Mouse (Mus musculus) liver, embryonic 14 days (tissue): ENCODE results near the gene Olfr1153. TPM values are rescaled to one million over a fixed set of nuclear protein-coding genes. Genes with fewer than 3 reads are reported as not detected.

Experiments used
- polyA plus RNA-seq: library from polyadenylated mRNA; depleted of rRNA; stranded (reverse); fragments of >200 nt; gene quantifications from 2 replicates; pipeline ENCODE4 v1.2.3, GENCODE M21; 2012; rRNA removed

Olfr1153 gene
- polyA plus RNA-seq, result not detected in 2 replicates

GRCm38 (mm10) chr2:87894662-87895061 is at the start of gene Olfr1153:
Gene Olfr1153 (plus strand): TSS chr2:87894962.

GRCm38 (mm10) chr2:87855562-87855961 is 39.2 kb upstream of the Olfr1153 start, which contains the start of gene Olfr1151:
Gene Olfr1151 (plus strand): TSS chr2:87855862.

GRCm38 (mm10) chr2:87866192-87866591 is 28.6 kb upstream of the Olfr1153 start, which contains the start of gene Olfr1152:
Gene Olfr1152 (plus strand): TSS chr2:87866492.

GRCm38 (mm10) chr2:87905066-87905465 is 10.3 kb downstream of the Olfr1153 start, which contains the start of gene Olfr1154:
Gene Olfr1154 (minus strand): TSS chr2:87905166.

GRCm38 (mm10) chr2:87945037-87945436 is 50.3 kb downstream of the Olfr1153 start, which contains the start of gene Olfr1155:
Gene Olfr1155 (minus strand): TSS chr2:87945137.

Other genes starting within 250 kb of the Olfr1153 start
- not detected in 2 replicates for gene Olfr1133, start 247.6 kb upstream of the Olfr1153 start, polyA plus RNA-seq
- gene Olfr1134, start 236.5 kb upstream of the Olfr1153 start, polyA plus RNA-seq, result not detected in 2 replicates
- gene Olfr1135, start 221.3 kb upstream of the Olfr1153 start, polyA plus RNA-seq, result not detected in 2 replicates
- gene Olfr1136, start 201.0 kb upstream of the Olfr1153 start, polyA plus RNA-seq, result not detected in 2 replicates
- gene Olfr1137, start 181.8 kb upstream of the Olfr1153 start, polyA plus RNA-seq, result not detected in 2 replicates
- gene Olfr1138, start 155.0 kb upstream of the Olfr1153 start, polyA plus RNA-seq, result not detected in 2 replicates
- gene Olfr1140, start 151.2 kb upstream of the Olfr1153 start, polyA plus RNA-seq, result not detected in 2 replicates
- gene Olfr1141, start 141.0 kb upstream of the Olfr1153 start, polyA plus RNA-seq, result not detected in 2 replicates
- not detected in 2 replicates for gene Olfr152, start 115.5 kb upstream of the Olfr1153 start, polyA plus RNA-seq
- gene Olfr1143, start 94.4 kb upstream of the Olfr1153 start, polyA plus RNA-seq, result not detected in 2 replicates
- not detected in 2 replicates for gene Olfr1145, start 85.1 kb upstream of the Olfr1153 start, polyA plus RNA-seq
- not detected in 2 replicates for gene Olfr1148, start 64.4 kb upstream of the Olfr1153 start, polyA plus RNA-seq
- gene Olfr1150-ps1, start 51.0 kb upstream of the Olfr1153 start, polyA plus RNA-seq, result not detected in 2 replicates
- gene Olfr1151, start 39.1 kb upstream of the Olfr1153 start, polyA plus RNA-seq, result not detected in 2 replicates
- gene Olfr1152, start 28.5 kb upstream of the Olfr1153 start, polyA plus RNA-seq, result not detected in 2 replicates
- not detected in 2 replicates for gene Olfr1154, start 10.2 kb downstream of the Olfr1153 start, polyA plus RNA-seq
- not detected in 2 replicates for gene Olfr1155, start 50.2 kb downstream of the Olfr1153 start, polyA plus RNA-seq
- not detected in 2 replicates for gene Olfr1156, start 58.1 kb downstream of the Olfr1153 start, polyA plus RNA-seq
- not detected in 2 replicates for gene Olfr1157, start 73.3 kb downstream of the Olfr1153 start, polyA plus RNA-seq
- not detected in 2 replicates for gene Olfr74, start 79.7 kb downstream of the Olfr1153 start, polyA plus RNA-seq
- gene Olfr1158, start 95.2 kb downstream of the Olfr1153 start, polyA plus RNA-seq, result not detected in 2 replicates
- gene Olfr1160, start 113.3 kb downstream of the Olfr1153 start, polyA plus RNA-seq, result not detected in 2 replicates
- not detected in 2 replicates for gene Olfr1161, start 127.8 kb downstream of the Olfr1153 start, polyA plus RNA-seq
- not detected in 2 replicates for gene Olfr73, start 142.7 kb downstream of the Olfr1153 start, polyA plus RNA-seq
- gene Olfr1162, start 156.2 kb downstream of the Olfr1153 start, polyA plus RNA-seq, result not detected in 2 replicates
- gene Olfr1163, start 176.9 kb downstream of the Olfr1153 start, polyA plus RNA-seq, result not detected in 2 replicates
- gene Olfr1164, start 199.0 kb downstream of the Olfr1153 start, polyA plus RNA-seq, result not detected in 2 replicates
- gene Olfr1166, start 233.3 kb downstream of the Olfr1153 start, polyA plus RNA-seq, result not detected in 2 replicates